Mouse (Mus musculus) erythroblast, adult 5-6 weeks (primary cell): ENCODE measurements around the gene Ptcd2. TPM values are rescaled to one million over a fixed set of nuclear protein-coding genes. Genes with fewer than 3 reads are reported as not detected.
"Not testable (repeated sequence)": the region's sequence is repeated elsewhere in the genome, so short reads cannot be mapped to it uniquely, and the experiment has no call there.

Experiments
- ATAC-seq: replicated peaks from 2 replicates; pipeline ENCODE4 v1.8.0; 2016; ENCODE audit warnings: moderate number of reproducible peaks, mild to moderate bottlenecking, moderate TSS enrichment, inconsistent platforms; ENCODE audit not compliant: poor library complexity, low FRiP score, severe bottlenecking
- total RNA-seq, 2 experiments: library from RNA; stranded (forward) in 1 of 2; stranded (reverse) in 1 of 2; fragments of 150-400 nt in 1 of 2; fragments of 200-764, 138-1000 nt in 1 of 2; gene quantifications; 2 replicates each; pipeline versions ENCODE4 v1.2.3 to v1.2.4; 2015 to 2017; ENCODE audit warnings: low replicate concordance in 2 of 2

The Ptcd2 gene
- total RNA-seq, 2 experiments from 2014 or later = 5.6 to 10.0 TPM

DNA sequence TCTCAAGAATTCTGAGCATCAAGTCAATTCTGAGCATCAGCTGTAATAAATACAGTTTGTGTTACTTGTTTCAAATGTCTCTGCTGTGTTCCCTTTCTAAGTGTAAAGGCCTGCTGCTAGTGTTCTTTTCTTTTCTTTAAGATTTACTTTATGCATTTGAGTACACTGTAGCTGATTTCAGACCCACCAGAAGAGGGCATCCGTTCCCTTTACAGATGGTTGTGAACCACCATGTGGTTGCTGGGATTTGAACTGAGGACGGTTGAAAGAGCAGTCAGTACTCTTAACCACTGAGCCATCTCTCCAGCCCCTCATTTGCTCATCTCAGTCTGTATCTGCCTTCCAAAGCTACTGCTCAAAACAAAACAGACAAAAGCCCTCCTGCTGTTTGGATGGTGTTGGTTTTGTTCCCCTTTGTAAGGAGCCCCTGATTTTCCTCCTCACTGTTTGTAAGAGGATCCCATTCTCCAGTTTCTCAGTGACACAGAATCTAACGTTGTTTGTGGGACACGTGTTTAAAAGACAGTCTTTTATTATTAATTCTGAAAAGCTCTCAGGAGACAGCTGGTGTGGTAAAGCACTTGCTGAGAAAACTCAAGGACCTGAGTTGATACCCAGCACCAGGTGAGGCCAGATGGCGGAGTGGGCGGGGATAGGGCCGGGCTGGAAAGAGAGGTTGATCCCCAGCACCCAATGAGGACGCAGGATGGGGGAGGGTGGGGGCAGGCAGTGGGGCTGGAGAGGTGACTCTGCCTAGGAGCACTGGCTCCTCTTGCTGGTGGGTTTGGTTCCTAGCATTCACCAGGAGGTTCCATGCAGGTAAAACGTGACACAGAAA, 12.1 kb upstream of the Ptcd2 start:
- ATAC-seq = no peak

DNA sequence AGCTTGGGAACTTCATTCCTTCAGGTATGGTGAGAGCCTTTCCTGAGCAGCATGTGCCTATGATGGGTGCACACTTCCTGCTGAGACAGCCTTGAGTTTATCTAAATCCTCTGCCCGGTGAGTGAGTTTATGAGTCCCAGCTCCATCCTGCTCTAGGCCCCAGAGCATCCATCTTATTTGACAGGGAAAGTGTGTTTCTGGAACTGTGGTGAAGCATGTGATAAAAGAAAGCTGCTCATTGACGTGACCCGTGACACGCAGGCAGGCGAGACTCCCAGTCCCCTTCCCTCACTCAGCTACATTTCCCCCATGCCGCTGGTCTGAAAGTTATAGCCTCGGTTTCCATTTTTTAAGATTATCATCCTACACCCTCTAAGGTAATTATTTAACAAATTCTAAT, 11.4 kb upstream of the Ptcd2 start:
- no peak for ATAC-seq

DNA sequence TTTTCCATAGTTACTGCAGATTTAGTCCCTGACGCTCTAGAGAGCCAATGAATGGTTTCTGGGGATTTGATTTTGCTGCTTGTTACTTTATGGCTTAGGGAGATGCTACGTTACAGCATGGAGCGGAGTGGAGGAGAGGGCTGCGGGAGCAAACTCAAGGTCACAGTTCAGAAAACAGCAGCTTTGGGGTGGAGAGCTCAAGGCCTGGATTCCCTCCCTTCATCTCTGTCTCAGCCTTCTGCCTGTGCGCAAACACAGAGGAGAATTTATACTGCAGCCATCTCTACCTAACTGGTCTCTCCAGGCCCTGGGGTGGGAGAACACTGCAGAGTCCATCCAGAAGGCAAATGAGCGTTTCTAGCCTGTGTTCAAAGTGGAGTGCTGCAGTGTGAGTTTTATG, 10.6 kb upstream of the Ptcd2 start:
- ATAC-seq = no peak

DNA sequence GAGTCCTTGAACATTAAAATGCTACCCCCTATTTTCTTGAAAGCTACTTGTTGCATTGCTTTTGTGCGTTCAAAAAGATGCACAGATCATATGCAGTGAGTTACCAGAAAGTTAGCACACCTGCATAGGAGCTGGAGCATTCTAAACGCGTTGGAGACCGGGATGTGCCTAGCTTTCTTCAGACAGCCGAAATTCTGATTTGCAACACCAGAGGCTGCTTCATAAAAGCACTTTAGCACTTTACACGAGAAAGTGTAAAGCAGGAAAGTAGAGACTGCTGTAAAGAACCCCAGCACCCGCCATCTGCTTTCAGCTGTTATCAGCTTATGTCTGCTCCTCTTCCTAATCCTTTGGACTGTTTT, 9.0 kb upstream of the Ptcd2 start:
- ATAC-seq = peak; percentile 39

DNA sequence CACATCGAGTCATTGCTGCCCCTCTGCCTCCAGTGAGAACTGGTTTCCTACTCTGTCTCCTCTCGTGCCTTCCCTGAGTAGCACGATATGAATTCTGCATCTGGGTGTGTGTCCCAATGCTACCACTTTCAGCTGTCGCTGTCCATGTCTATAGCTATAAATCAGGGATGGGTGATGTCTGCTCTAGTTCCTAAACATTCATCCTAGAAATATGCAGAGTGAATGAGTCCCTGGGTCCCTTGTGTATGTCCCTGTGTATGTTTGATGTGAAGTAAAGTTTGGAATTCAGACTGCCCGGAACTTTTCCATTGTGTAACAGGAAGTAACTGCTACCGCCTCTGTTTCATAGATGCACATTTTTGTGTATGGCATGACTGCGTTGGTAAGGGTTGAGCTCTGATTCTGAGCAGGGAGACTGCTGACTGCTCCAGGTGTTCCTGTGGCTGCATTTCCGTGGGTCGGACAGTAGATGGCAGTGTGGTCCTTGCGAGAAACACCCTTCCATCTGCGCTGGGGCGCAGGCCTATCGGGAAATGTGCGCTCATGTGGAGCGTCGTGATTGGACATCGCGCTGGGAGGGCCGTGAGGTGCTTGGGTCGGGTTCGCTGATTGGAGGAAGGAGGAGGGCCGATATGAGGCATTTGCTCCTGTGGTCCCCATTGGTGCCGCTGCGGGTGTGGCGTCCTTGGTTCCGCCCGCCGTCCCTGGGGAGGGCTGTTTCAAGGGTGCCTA, 8.4 kb upstream of the Ptcd2 start:
- ATAC-seq = peak; percentile 100

DNA sequence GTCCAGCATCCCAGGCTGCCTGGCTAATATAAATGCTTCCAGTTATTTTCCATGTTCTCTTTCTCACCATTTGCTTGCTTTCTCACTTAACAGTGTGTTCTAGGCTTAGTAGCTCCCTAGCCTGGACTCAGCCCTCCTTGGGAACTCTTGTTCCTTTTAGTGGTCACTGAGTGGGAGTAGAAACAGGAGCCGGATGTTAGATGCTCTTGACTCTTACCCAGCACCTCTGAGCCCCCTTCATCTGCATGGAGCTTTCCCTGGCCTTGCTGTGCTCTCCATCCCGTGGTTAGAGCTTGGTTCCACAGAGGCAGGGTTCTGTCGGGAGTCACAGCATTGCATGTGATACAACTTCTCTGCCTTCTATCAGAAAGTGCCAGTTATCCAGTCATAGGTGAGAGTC, 7.1 kb upstream of the Ptcd2 start:
- no peak for ATAC-seq

DNA sequence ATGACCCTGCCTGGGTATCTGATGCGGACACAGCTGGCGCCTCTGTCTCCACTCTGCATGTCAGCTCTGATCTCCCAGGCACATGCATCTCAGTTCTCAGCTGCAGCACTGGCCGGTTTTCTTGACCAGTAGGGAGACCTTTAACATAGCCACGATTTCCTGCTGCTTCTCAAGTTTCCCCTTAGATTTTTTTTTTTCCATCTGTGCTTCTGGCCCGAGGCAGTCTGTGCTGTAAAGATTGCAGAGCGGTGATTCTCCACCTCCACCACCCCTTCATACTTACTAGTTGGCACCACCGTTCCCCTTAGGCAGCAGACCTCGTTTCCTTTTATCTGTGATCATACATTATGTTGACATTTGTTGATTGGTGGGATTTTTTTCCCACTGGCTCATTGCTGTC, 6.7 kb upstream of the Ptcd2 start:
- no peak for ATAC-seq

DNA sequence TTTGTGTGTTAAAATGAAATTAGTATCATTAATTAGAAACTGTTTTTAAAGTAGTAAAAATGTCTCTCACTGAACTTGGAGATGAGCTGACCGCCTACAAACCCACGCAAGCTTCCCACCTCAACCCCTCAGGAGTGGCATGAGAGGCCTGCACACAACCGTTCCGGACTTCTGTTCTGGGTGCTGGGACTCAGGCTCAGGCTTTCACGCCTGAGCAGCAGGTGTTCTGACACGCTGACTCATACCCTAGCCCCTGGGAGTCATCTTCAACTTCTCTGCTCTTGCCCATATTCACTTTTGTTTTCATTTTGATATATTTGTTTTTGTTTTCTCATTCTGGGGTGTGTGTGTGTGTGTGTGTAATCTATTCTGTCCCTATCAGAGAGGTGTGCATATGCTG, 5.5 kb upstream of the Ptcd2 start:
- no peak for ATAC-seq

DNA sequence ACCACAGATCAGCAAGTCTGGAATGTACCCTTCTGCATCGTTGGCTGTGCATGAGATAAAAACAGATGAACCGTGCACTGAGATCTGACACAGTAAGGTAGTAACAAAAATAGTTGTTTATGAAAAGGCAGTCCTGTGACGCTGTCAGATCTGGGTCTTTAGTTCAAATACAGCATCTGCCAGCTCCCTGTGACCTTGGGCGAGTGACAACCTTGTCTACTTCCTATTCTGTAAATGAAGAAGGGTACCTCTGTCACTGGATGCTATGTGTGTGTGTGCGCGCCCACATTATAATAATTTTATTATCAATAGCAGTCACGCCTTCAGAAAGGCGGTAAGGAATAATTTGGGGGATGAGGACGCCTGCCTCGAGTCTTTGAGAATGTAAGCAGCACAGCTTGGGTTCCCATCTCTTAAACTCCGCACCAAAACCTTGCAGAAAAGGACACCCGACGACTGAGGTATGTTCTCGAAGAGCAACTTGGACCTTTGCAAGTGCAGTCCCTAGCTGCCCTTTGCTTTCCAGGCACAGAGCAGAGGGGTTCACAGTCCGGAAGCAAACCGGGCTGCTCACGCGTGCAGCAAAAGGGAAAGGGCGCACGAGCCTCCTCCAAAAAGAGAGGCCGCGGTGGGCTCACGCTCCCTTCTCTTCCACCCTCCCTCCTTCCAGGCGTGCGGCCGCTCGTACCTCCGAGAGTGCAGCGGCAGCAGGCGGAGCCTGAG, 468 bp downstream of the Ptcd2 start:
- ATAC-seq = peak; percentile 9; the same call in 1 of the 2 replicates

DNA sequence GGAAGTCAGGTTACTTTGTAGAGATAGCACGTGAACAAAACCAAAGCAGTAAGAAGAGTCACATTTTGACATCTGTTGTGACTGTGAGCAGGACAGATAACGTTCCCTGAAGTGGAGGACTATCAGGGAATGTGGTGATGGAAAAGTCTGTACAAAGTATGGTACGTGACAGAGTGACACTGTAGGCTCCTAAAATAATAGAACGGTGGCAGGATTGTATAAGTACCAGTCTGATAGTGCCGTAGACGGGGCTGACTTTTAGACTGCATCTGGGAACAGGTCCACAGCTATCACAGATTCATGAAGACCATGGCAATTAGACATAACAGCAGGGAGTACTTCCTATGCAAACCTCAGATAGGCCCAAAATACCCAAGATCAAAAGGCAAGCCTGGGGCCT, 3.0 kb downstream of the Ptcd2 start:
- no peak for ATAC-seq

DNA sequence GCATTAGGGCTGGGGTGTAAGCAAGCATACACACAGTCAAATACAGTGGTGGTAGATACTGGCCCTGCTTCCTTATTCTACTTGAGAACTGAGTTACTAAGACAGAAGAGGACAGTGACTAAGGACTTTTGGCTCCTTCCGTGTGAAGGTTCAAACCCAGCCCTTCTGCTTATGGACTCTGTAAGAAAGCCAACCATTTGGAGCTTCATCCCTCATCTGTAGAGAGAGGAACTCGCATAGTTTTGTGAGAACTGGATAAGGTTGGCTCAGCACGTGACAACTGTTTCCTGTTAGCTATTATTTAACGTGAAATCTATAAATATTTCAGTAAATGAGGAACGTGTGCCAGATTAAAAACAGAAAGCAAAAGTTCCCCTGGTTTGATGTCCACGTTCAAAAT, 7.0 kb downstream of the Ptcd2 start:
- no peak for ATAC-seq

DNA sequence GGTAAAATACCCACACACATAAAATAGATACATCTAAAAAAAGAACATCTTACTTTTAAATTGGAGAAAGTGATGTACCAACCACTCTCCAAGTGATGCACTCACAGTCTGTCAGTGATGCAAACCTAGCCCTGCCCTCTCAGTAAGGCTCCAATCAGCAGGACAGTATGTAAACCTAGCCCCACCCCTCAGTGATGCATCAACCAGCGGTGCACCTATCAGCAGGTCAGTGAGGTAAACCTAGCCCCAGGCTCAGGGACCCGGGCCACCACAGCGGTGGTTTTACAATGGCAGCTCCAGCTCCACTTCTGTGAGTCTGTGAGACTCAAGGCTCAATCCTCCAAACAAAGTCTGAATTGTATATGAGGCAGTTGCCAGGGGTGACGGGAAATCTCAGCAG, 13.2 kb downstream of the Ptcd2 start:
- ATAC-seq = no peak

DNA sequence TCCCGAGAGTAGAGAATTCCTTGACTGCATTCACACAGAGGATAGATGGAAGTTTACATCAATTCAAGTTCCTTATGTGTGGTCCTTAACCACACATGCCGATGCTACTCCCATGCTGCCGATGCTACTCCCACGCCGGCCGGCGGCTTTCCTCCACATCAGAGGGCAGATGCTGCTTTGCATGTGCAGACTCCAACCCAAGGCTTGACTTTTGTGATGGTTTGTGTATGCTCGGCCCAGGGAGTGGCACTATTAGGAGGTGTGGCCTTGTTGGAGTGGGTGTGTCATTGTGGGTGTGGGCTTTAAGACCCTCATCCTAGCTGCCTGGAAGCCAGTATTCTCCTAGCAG, 20.2 kb downstream of the Ptcd2 start:
- ATAC-seq = not testable (repeated sequence)

DNA sequence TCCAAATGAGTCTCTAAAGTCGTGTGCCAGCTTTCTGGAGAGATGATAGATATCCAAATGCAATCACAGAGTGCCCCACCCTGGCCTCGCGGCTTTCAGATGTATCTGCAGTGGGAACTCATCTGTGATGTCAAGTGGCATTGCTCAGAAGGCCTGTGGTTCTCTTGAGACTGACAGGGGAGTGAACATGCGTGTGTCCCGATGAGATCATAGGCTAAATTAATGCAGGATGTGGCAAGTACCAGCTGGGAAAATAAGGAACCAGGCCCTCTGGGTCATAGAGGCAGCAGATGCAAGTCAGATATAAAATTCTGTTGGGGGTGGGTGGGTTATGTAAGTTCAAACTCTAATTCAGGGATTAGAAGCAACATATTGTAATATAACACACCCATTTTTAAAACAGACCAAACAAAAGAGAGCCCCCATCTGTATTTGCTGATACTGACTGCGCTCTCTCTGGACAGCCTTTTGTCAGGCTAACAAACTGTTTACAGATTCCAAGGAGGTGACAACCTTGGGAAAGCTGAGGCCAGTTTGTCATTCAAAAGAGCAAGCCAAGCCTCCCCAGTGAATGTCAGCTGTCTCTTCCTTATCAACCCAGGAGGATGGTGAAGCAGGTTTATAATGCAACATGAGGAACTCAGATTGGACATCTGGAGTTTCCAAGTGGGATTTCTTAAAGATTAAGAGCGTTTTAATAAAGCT, 20.7 kb downstream of the Ptcd2 start:
- no peak for ATAC-seq

DNA sequence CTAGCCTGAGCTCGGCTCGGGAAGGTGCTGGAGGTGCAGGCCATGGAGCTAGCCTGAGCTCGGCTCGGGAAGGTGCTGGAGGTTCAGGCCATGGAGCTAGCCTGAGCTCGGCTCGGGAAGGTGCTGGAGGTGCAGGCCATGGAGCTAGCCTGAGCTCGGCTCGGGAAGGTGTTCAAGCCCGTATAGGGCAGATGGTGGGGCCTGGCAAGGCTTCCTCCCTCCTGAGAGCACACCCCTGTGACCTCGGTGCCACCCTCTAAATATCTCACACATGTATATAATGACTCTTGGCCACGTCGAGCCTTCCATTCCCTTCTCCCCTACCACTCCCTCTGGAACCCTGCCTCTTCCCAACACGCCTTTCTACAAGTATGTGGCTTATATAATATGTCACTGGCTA, 21.6 kb downstream of the Ptcd2 start:
- ATAC-seq = not testable (repeated sequence)

DNA sequence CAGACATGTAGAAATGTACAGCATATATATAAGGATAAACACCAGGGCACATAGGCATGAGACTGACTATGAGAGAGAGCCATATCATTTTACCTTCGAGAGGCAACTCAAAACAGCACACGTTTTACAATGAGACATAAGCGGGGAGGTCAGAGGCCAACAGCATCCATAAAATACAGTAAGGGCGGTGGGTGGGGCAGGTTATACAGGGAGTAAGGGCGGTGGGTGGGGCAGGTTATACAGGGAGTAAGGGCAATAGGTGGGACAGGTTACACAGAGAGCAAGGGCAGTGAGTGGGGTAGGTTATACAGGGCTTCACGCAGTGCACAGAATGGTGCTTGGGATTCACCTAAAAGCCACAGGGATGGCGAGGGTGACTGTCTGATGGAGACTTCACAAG, 24.1 kb downstream of the Ptcd2 start:
- ATAC-seq = no peak

DNA sequence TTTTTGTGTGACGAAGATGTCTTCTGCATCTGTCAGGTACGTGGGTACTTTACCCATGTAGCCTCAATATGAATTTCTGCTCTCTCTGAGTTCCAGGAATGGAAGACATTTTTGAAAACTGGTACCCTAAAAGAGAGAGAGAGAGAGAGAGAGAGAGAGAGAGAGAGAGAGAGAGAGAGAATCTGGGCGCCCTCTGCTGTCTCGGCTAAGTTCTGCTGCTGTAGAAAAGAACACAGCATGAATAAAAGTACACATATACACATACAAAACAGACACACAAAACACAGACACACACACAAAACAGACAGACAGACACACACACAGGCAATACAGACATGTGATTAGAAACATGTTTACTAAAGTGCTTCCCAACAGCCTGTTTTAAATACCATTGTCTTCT, 27.4 kb downstream of the Ptcd2 start:
- no peak for ATAC-seq

DNA sequence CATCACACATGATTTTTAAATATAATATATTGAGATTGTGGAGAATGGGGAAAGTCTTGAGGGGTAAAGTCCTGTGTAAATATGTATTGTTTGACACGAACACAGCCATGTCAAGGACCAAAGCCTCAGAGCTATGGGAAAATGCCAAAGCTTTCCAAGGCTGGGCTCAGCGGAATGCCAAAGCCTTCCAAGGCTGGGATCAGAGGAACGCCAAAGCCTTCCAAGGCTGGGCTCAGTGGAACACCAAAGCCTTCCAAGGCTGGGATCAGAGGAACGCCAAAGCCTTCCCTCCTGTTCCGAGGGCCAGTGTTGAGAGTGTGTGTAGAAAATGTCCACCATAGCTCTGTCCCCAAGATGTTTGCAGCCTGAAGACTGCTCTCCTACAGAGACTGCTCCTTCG, 28.1 kb downstream of the Ptcd2 start:
- no peak for ATAC-seq

DNA sequence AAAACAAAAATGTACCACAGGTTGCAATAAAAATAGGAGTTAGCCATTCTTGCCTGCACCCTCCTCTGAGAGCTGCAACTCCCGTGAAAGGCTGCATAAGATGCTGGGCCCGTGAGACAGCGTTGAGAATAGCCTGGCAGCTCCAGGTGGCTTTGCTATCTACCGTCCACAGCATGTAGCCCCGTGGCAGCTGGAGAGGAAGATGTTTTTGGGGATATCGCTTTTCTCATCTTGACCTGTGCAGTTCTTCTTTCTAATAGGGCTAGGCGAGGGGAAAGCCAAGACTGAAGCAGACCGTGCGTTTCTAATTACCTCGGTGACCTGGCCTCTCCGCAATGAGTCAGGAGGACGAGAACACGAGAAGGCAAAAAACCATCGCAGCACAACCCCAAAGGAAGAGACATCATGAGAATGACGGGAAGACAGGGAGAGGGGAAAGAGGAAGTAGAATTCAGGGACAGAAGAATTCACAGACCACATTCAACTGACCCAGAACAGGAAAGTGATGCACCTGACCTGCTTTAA, 29.8 kb downstream of the Ptcd2 start:
- no peak for ATAC-seq

DNA sequence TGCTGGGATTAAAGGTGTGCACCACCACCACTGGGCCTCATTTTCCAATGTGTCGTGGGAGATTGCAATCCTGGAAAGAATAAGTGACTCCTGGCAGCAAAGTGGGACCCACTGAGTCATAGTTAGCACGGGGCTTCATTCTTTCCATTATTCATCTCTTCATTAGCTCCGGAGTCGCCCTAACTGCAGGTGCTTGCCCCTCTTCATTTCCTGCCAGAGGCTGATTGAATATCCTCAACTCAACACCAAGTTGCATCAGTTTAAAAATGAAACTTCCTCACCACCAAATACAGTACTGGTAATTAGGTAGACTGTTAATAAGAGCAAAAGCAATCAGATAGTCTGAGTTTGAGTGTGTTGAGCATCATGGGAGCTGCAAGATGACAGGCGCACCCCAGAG, 30.4 kb downstream of the Ptcd2 start:
- ATAC-seq = no peak
